Mouse (Mus musculus) heart, postnatal 14 days (tissue): ENCODE measurements around the gene Syn3. TPM values are rescaled to one million over a fixed set of nuclear protein-coding genes. Genes with fewer than 3 reads are reported as not detected.
"Not testable (repeated sequence)": the region's sequence is repeated elsewhere in the genome, so short reads cannot be mapped to it uniquely, and the experiment has no call there.

Source experiments
- DNase-seq, 2 experiments: peaks; one replicate each; pipeline ENCODE4 v3.0.0; 2021 to 2022
- intact Hi-C: fragments of 180-260 bp; cut with DNase I; formaldehyde crosslinking; loops from one replicate; pipeline ENCODE4 v1.15.1; 2025
- total RNA-seq, 2 experiments: library from RNA; stranded (reverse); gene quantifications; 2 replicates each; pipeline ENCODE4 v1.2.3; 2021

Syn3 gene
- total RNA-seq, 2 experiments from 2014 or later, result 0.32 to 0.36 TPM

DNA sequence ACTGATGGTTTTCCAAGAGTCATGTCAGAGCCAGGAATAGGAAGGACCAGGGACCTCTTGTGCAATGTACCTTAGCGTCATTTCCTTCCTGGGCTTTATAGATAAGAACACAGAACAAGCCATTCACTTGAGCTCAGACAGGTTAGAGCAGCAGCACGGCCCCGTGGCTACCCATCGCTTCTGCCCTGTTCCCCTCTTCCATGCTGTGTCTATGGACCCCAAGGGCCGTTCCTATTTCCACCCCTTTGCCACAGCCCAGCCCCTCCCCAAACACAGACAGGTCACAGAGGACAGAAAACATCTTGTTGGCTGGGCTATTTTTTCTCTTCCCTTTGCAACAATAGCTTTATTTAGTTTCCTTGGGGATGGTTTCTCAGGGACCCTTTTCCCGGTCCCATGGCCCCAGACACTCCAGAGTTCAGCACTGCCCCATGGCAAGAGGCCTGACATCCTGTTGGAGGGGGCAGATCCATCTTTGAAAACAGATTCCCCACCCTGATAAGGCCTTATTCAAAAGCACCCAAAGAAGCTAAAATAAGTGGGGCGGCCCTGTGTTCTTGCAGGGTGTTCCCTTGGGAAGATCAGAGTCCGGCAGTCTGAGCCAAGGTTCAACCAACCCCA, 359.5 kb downstream of the Syn3 start:
- intact Hi-C loops, result no loop called here

GRCm38 (mm10) chr10:86137589-86138173, 361.0 kb downstream of the Syn3 start:
- intact Hi-C loops, result no loop called here
- no peak for DNase-seq

More for the DNA sequence above, 359.5 kb downstream of the Syn3 start:
- peak in 1 of 2 experiments; percentile 16 for DNase-seq

DNA sequence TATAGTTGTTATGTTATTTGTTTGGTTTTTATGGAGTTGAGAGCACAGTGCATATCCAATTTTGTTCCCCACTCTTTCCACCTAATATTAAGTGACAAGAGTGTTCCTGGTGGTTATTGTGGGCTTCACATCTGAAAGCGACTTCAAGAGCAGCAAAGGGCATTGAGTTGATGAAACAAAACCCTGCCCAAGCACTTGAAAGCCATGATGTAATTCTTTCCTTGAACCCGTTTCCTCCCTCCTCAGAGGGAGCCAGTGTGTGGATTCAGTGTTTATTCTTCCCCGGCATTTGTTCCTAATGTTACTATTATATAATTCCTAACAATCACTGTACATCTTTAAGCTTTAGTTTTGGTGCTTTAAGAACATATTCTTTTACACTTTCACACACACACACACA, 361.6 kb downstream of the Syn3 start:
- DNase-seq, result no peak
- intact Hi-C loops, result no loop called here

DNA sequence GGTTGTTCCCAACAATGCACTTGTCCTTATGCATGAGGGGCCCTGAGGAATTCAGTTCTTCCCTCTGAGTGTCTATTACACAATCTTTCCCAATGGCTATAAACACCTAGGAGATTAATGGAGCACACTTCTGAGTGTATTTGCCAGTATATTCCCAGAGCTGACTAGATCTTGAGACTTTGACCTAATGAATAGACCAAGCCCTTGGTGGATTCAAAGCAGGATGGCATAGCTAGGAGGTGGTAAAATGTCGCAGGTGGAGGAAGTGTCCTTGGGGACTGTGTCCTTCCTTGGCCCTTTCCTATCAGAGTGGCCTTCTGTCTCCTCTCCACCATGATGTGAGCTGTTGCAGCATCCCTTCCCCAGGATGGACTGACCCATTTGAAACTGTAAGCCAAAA, 362.4 kb downstream of the Syn3 start:
- intact Hi-C loops, result no loop called here
- DNase-seq, result no peak

DNA sequence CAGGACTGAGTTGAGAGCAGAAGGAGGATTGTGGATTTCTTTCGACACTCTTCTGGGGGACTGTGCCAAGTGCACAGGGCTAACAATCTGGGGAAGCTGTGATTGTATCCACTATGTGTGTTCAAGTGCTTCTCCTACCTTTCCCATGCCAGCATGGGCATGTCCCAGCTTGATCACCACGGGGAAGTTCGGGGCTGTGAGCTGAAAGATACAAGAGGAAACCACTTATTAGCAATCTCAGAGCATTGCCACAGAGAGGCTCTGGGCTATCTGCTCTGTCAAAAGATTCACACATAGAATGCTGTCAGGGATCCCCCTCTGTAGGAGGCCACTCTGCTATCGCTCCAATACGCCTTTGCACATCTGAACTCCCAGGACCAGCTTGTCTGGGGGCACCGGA, 363.8 kb downstream of the Syn3 start:
- no peak for DNase-seq
- intact Hi-C loops, result no loop called here

- no peak for DNase-seq
- intact Hi-C loops, result no loop called here
Observed at GRCm38 (mm10) chr10:86134336-86134735, 364.4 kb downstream of the Syn3 start.

- DNase-seq, result no peak
- intact Hi-C loops, result no loop called here
Observed at GRCm38 (mm10) chr10:86132420-86132956, 366.2 kb downstream of the Syn3 start.

- intact Hi-C loops, result no loop called here
- DNase-seq, result no peak
Observed at GRCm38 (mm10) chr10:86129046-86129445, 369.6 kb downstream of the Syn3 start.

- peak; percentile 43 to 48 for DNase-seq
- intact Hi-C loops, result no loop called here
Observed at GRCm38 (mm10) chr10:86126478-86126877, 372.2 kb downstream of the Syn3 start.

DNA sequence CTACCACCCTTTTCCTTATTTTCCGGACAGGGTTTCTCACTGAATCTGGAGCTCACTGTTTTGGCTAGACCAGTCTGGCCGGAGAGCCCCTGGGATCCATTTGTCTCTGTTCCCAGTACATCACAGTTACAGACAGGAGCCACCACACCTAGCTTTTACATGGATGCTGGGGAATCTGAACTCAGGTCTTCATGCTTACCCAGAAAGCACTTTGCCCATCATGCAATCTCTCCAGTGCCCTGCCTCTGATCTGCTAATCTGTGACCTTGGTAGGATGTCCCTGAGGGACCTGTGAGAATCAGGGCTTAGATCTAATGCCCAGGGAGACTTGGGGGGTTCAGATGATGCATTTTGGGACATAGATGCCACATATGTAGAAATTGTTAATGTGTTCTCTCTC, 373.3 kb downstream of the Syn3 start:
- no peak for DNase-seq
- intact Hi-C loops, result no loop called here

DNA sequence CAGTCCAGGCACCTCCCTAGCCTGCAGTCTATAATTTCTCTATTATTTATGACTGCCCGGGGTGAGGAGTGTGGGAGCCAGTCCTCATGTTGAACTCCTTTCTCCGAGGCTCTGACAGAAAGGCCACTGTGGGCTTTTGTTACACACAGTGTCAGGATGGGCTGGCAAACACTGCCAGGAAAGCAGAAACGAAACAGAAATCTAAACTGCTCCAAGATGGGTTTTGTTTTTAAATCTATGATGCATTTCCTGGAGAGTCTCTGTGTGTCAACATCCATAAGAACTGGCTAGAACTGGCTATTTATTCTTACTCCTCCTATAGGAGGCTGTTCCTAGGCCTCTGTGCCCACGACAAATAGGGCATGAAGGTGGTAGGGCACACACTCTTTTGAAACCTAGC, 374.6 kb downstream of the Syn3 start:
- intact Hi-C loops, result no loop called here
- no peak for DNase-seq

- intact Hi-C loops, result no loop called here
- DNase-seq, result no peak
Observed at GRCm38 (mm10) chr10:86123224-86123623, 375.5 kb downstream of the Syn3 start.

DNA sequence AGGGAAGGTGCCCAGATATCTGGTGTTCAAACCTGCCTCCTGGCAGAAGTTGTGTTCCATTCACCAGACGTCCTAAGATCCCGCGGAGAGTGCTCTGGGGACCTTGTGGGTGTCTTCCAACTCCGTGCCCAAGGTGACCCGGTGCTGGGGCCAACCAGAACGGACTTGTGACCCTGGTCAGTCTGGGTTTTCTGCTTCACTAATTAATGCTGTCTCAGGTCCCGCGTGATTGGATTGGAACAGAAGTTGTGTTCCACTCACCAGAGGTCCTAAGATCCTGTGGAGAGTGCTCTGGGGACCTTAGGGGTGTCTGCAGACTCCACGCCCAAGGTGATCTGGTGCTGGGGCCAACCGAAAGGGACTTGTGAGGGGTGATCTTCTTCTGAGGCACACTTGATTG, 376.2 kb downstream of the Syn3 start:
- intact Hi-C loops, DNase-seq: not testable (repeated sequence)

DNA sequence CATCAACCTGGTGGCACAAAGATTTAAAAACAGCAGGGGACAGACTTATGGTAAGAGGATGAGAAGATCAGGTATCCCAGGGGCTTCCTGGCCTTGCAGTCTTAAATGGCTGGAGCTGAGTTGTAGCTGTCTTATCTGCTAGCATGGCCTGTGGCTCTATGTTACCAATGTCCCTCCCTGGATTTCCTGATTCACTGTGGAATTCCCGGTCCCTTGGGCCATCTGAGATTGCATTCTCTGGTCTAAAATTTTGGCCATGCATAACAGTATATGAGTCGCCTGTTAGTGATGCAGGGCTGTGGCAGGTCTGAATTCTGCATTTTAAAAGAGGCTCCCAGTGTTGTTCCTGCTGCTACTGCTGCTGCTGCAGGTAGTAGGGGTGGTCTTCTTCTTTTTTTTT, 382.4 kb downstream of the Syn3 start:
- intact Hi-C loops, result no loop called here
- DNase-seq, result no peak

GRCm38 (mm10) chr10:86114431-86114848, 384.3 kb downstream of the Syn3 start:
- intact Hi-C loops, result no loop called here
- DNase-seq, result peak; percentile 8 to 20

DNA sequence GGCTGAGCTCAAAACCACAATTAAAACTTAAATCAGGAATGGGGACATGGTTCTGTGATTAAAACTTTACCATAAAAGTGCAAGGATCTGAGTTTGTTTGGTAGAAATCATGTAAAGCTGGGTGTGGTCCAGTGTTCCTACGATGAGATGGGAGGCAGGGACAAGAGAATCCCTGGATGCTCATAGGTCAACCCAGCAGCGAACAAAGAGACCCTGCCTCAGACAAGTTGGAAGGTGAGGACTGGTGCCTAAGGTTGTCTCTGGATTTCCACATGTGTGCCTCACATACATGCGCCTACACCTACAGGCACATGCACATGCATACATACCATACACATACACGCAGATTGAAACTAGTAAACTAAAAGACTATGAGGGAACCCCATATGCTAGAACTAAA, 389.9 kb downstream of the Syn3 start:
- intact Hi-C loops, result no loop called here
- no peak for DNase-seq

- intact Hi-C loops, result no loop called here
- no peak for DNase-seq
Observed at GRCm38 (mm10) chr10:86107681-86108080, 391.0 kb downstream of the Syn3 start.

DNA sequence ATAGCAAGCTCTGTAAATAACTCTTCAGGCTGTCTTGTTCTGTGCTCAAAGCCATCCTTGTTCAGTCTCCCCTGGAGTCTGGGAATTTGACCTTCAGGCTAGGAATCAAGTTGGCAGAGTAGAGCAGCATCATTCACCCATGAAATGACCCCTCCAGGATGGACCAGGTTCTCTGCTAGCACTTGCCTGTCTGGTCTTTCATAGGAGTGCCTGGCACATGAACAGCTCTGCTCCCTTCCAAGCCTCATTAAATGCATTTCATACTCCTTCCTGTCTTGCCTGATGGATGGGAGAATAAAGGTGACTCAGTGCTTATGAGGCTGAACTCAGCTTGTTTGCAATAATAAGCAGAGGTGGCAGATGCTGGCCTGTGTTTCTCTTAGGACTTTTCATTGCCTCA, 394.7 kb downstream of the Syn3 start:
- DNase-seq, result no peak
- intact Hi-C loops, result no loop called here

DNA sequence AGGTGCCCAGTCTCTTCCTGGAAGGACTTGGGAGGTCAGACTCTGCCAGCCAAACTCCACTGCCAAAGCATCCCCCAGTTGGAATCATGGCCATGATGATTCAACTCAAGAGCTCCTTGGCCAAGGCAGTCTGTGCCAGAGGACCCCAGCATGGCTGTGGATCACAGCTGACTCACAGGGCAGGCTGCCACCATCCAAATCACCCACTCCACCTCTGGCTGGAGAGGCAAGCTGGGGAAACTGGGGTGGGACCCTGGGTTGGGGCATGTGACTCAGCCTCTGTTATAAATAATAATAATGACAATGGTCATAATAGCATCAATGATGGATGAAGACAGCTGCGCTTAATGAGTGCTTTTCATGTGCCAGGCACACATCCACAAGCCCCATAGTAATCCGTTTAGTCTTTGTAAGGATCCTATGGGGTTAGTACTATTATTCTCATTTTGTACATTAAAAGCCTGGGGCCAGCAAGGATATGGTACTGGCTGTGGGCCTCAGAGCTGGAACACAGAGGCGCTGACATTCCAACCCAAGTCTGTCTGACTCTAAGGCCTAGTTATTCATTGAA, 398.3 kb downstream of the Syn3 start:
- intact Hi-C loops, result no loop called here
- DNase-seq, result peak; percentile 39 to 48

DNA sequence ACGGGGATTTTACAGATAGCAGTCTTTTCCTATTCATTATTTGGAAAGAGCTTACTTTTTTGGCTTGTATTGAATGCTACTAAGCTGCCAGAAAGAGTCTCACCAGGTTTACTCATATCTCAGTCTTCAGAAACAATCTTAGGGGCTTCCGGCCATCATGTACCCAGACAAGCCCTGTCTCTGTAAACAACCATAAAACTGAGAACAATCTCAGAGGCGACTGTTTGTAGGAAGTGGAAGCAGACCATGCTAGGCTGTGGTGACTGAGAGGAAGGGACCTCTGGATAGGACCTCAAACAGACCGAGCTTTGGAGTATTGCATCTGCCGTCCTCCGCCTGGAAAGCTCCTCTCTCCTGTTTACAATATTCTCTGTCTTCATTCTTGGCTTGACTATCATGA, 400.3 kb downstream of the Syn3 start:
- no peak for DNase-seq
- intact Hi-C loops, result no loop called here

DNA sequence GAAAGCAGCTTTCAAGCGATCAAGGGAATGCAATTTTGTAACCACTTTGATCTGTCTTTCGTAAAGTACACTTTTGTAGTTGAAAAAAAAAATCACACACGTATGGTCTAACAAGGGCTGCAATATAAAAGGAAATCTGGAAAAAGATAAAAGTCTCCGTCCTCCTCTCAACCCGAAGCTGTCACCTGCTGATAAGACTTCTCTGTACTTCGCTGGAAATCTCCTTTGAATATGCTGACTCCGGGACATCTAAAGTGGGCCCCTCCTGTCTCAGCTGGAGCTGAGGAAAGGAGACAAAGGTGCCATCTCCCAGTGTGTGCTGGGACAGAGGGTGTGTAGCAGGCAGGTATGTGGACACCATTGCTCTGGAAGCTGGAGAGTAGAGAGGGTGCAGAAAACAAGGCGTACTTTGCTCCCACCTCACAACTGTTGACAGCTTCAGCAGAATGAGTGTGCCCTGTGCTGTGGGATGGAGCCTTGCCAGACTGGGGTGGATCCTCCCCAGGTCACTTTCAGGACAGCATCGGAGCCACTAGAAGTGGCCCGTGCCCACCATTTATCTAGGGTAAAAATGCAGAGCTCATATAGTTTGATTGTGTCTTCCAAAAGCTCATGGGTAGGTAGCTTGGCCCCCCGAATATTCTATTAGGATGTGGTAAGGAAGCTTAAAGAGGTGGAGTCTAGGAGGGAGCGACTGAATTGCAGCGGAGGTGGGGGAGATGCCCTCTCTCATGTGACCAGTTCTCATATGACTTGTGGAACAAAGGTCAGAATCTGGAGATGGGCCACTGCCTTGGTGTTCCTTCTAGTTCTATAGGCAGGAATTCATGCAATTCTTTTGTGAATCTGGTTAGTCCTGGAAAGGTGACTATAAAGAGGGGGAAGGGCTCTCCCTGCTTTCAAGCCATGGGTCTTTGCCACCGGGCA, 405.3 kb downstream of the Syn3 start:
- peak; percentile 13 to 39 for DNase-seq
- intact Hi-C loops, result no loop called here
